Mouse (Mus musculus): ENCODE results near the gene Clstn1.

Clstn1 gene

GRCm38 (mm10) chr4:149679056-149679770 is 92.9 kb downstream of the Clstn1 start:
- DNase-seq, result no peak

GRCm38 (mm10) chr4:149683875-149684274 is 97.6 kb downstream of the Clstn1 start:
- no peak for DNase-seq

GRCm38 (mm10) chr4:149684841-149685623 is 98.8 kb downstream of the Clstn1 start:
- DNase-seq, result no peak

- no peak for DNase-seq
These were observed 102.6 kb downstream of the Clstn1 start for GRCm38 (mm10) chr4:149688861-149689260.

GRCm38 (mm10) chr4:149689822-149690700 is 103.8 kb downstream of the Clstn1 start:
- no peak for DNase-seq

GRCm38 (mm10) chr4:149690828-149691280 is 104.6 kb downstream of the Clstn1 start:
- DNase-seq, result no peak

- no peak for DNase-seq
These were observed 105.1 kb downstream of the Clstn1 start for GRCm38 (mm10) chr4:149691368-149691767.

GRCm38 (mm10) chr4:149696189-149696971 is 110.1 kb downstream of the Clstn1 start:
- DNase-seq, result no peak

- no peak for DNase-seq
These were observed 111.4 kb downstream of the Clstn1 start for GRCm38 (mm10) chr4:149697506-149698196.

- DNase-seq, result peak; percentile 44
These were observed 112.0 kb downstream of the Clstn1 start for GRCm38 (mm10) chr4:149698197-149698821.
